Mouse (Mus musculus): ENCODE measurements around the gene Plcd3.

DNA sequence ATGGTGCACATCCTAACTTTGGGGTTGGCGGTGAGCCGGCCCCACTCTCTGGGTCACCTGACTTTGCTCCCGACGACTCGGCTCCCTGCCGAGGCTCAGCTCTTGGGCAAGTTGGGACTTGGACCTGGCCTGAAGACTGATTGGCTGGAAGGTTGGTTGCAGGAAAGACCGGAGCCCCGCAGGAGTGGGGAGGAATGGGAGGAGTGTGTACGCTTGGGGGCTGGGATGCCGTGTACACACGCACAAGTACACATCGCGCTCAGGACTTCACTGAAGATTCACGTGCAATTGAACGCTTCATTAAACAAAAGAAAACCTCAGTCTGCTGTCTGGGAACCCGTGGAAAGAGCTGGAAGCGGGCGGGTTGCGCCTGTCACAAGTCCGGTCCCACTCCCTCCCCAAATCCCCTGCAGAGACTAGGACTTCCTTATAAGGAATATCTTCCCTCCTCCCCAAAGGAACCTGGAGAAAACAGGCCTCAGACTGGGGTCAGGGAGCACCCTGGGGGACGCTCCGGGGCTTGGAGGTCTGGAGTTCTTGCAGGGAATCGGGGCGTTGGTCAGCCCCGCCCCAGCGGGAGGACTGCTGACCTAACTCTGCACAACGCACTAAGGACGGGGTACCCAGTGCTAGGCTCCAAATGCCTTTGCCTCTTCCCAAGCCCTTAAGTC lies 10.6 kb upstream of the Plcd3 start:
- TF ChIP-seq POLR2A (IDR thresholded peaks at IDR 0.05; ENCODE audit: insufficient read length, low read depth) = no peak
- no peak for TF ChIP-seq TCF12 (IDR thresholded peaks at IDR 0.05; ENCODE audit: insufficient read depth, poor library complexity, severe bottlenecking)
- no peak for TF ChIP-seq MYOG (IDR thresholded peaks at IDR 0.05; ENCODE audit: control insufficient read depth in 1 of 3, insufficient read depth in 1 of 3, insufficient read length in 2 of 3, low read depth in 2 of 3)

All from myocyte (in vitro differentiated cells).